Comparison of ENCODE assay signal across 7 mouse cellular contexts in the genomic region with DNA sequence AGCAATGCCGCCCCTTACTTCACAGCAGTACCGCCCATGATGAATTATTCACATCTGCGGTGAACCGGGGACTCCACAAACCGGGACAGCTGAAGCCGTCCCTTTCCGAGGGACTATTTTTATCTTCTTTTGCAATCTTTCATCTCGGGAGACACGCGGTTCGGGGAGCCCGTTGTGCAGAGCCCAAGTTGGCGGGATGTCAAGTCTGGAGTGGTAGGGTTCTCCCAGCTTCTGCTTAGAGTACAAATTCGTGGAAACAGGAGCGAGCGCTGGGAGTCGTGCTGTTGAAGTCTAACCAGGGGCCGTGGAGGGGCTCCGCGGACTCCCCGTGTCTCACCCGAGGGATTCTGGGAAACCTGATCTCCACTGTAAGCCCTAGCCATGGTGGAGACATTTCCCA. TPM values are rescaled to one million over a fixed set of nuclear protein-coding genes. Genes with fewer than 3 reads are reported as not detected.
DNase-seq lines count a peak whose midpoint lies in the region; ATAC-seq and TF ChIP-seq lines count a peak whose summit lies in the region.

No protein-coding gene starts in this region.

- DNase-seq in adrenal gland, adult 2 months, result peak; percentile 78
- peak; percentile 76 to 83 for DNase-seq in adrenal gland, postnatal 36 days
- peak; percentile 84 for DNase-seq in gastrocnemius, adult 2 months
- DNase-seq in kidney, postnatal 10 days, result peak; percentile 70
- peak; percentile 78 for DNase-seq in right cerebral cortex, adult 18-20 months

- H3K36me3 ChIP-seq in liver, embryonic 12.5 days, result no peaks in the 10 kb centered on the region

- 23% methylated on average over 22 of the region's 22 CpGs for WGBS in liver, embryonic 12.5 days (ENCODE audit: insufficient replicate concordance)

- H3K4me3 ChIP-seq in gastrocnemius, adult 2 months, result peak overlapping the region; percentile 62
- no peak overlapping the region for H3K4me3 ChIP-seq in liver, embryonic 12.5 days

- no peak for ATAC-seq in liver, embryonic 12.5 days
- no peak for ATAC-seq in inflammation-experienced regulatory T-cells, adult 6 months

- H3K9ac ChIP-seq in liver, embryonic 12.5 days, result no peak overlapping the region

- H3K9me3 ChIP-seq in liver, embryonic 12.5 days (replicated peaks), result no peaks in the 10 kb centered on the region

- peak overlapping the region; percentile 24 for H3K4me2 ChIP-seq in liver, embryonic 12.5 days

- peaks cover 40% of the 10 kb centered on the region for H3K4me1 ChIP-seq in liver, embryonic 12.5 days

- H3K27ac ChIP-seq in gastrocnemius, adult 2 months, result 0 out of 2 replicates have a peak overlapping the region, but pooled peaks have one; percentile 24
- peak overlapping the region; percentile 17; the same call in 1 of the 2 replicates for H3K27ac ChIP-seq in liver, embryonic 12.5 days

- peaks cover 3% of the 10 kb centered on the region; the same call in 1 of the 2 replicates for H3K27me3 ChIP-seq in liver, embryonic 12.5 days (replicated peaks)

- no peak for TF ChIP-seq CTCF in gastrocnemius, adult 2 months (IDR thresholded peaks at IDR 0.05)

- intact Hi-C loops in gastrocnemius, adult 2 months (cut with DNase I), result no loop called here

RNA-seq across cellular contexts. Expression of a gene that starts 53.0 kb away (rescaled TPM):
- 100 to 1,000 TPM; 623 to 917 TPM for total RNA-seq in adrenal gland, adult 2 months (2021)
- 1,239 and 1,424 TPM in 2 replicates for polyA plus RNA-seq in adrenal gland, adult 2 months (2012; rRNA removed)
- 100 to 1,000 TPM; 490 to 535 TPM for total RNA-seq in adrenal gland, postnatal 36 days (2021)
- 1 to 10 TPM in 1 of 2 experiments, under 1 TPM in 1; 0.45 to 1.7 TPM for total RNA-seq in gastrocnemius, adult 2 months (2021)
- polyA plus RNA-seq in liver, embryonic 12.5 days (2016; fragmentation: Nextera tagmentation; extraction: Ambion mirVana), result 529 and 540 TPM in 2 replicates
- not detected for polyA plus RNA-seq in inflammation-experienced regulatory T-cells, adult 6 months (2017; shearing (Covaris generic))

Comparison
In these comparisons a context has a peak if more than half of its experiments do, and no peak if none do; other contexts are left out.
1. RNA of a gene that starts 53.0 kb away (total RNA-seq): 623 to 917 TPM in adrenal gland, adult 2 months and 490 to 535 TPM in adrenal gland, postnatal 36 days; 0.45 to 1.7 TPM in gastrocnemius, adult 2 months; every median in the first group is over 100 times any median in the second.
2. Peak in every context shown above with its lines, with median percentiles within 50 percentile points of each other: DNase-seq.